Mouse (Mus musculus) bone marrow macrophage, adult 2 months (primary cell): ENCODE results near the gene Fam78b.

Source experiments
- CTCF ChIP-seq: IDR thresholded peaks from 2 replicates; pipeline ENCODE4 v1.5.1; 2012; ENCODE audit warnings: low read depth, mild to moderate bottlenecking, low read length, moderate library complexity
- POLR2A ChIP-seq: IDR thresholded peaks from 2 replicates; pipeline ENCODE4 v1.6.1; 2012; ENCODE audit warnings: mild to moderate bottlenecking, low read depth, low read length, borderline replicate concordance

DNA sequence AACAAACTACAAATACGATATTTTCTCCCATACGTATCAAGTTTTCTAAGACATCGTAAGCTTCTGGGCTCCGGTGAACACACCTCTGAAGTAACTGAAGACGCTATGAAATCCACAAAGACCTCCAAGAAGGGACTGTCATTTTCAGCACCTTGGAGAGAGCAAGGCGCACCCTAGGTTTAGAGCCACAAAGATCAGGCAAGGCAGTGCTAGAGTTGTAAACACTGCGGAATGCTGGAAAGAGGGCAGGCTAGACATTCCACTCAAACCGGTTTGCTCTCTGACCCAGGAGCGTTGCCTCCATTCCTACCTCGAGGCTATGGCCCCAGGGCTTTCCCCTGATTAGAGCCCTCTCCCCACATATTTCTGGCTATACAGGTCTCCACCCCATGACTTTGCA, 36.7 kb upstream of the Fam78b start:
- TF ChIP-seq CTCF (no peak), POLR2A (no peak)
